Mouse (Mus musculus) lung, embryonic 15.5 days (tissue): ENCODE data around the gene Slc7a11. TPM values are rescaled to one million over a fixed set of nuclear protein-coding genes. Genes with fewer than 3 reads are reported as not detected.

ENCODE experiments used
- ATAC-seq: fragments of 200-750 bp; cut with Nextera tagmentation; 2 replicates; pipeline ENCODE4 v1.8.0; 2017; ENCODE audit warnings: moderate number of reproducible peaks, borderline replicate concordance; ENCODE audit not compliant: low FRiP score, low TSS enrichment; ENCODE audit errors: extremely low read depth
- H3K27ac ChIP-seq: fragments of 300-500 bp; sonication (generic); 2 replicates; pipeline ENCODE4 v1.5.1; 2015; ENCODE audit warnings: moderate library complexity, mild to moderate bottlenecking, inconsistent platforms
- H3K27me3 ChIP-seq: fragments of 300-500 bp; sonication (generic); 2 replicates; pipeline ENCODE4 v1.6.1; 2015; ENCODE audit warnings: inconsistent platforms
- H3K36me3 ChIP-seq: fragments of 300-500 bp; sonication (generic); 2 replicates; pipeline ENCODE4 v1.6.1; 2015; ENCODE audit warnings: inconsistent platforms
- H3K4me1 ChIP-seq: fragments of 300-500 bp; sonication (generic); 2 replicates; pipeline ENCODE4 v1.6.1; 2015; ENCODE audit warnings: inconsistent platforms
- H3K4me2 ChIP-seq: fragments of 300-500 bp; sonication (generic); 2 replicates; pipeline ENCODE4 v1.6.1; 2015; ENCODE audit warnings: inconsistent platforms, mild to moderate bottlenecking, moderate library complexity
- H3K4me3 ChIP-seq: fragments of 300-500 bp; sonication (generic); 2 replicates; pipeline ENCODE4 v1.5.1; 2015; ENCODE audit warnings: mild to moderate bottlenecking, inconsistent platforms
- H3K9ac ChIP-seq: fragments of 300-500 bp; sonication (generic); 2 replicates; pipeline ENCODE4 v1.6.1; 2015; ENCODE audit warnings: inconsistent platforms
- H3K9me3 ChIP-seq: fragments of 300-500 bp; sonication (generic); 2 replicates; pipeline ENCODE4 v1.6.1; 2016; ENCODE audit warnings: inconsistent platforms
- WGBS: fragments of 180-500 bp; shearing (Covaris S2); methylation state at CpG from one replicate; pipeline ENCODE4 v1.1.7; 2015; 5-methylcytosine and 5-hydroxymethylcytosine counted together
- polyA plus RNA-seq: library from polyadenylated mRNA; unstranded; fragments of >200 nt; fragmentation: Nextera tagmentation; extraction: Ambion mirVana; gene quantifications from 2 replicates; pipeline ENCODE4 v1.2.1, GENCODE M21; 2015

The Slc7a11 gene
- 0.15 and 0.26 TPM in 2 replicates for polyA plus RNA-seq

- WGBS, result 2% methylated on average over 11 of the region's 11 CpGs
- H3K4me3 ChIP-seq, result peak within 1 kb of the TSS; percentile 39
- H3K4me1 ChIP-seq, result peaks cover 6% of the 10 kb centered on the region; the same call in 1 of the 2 replicates
- H3K9ac ChIP-seq, result no peak within 1 kb of the TSS
- peak within 1 kb of the TSS; percentile 66 for H3K4me2 ChIP-seq
- peak; percentile 67; the same call in 1 of the 2 replicates for ATAC-seq
- H3K27me3 ChIP-seq, result no peaks in the 10 kb centered on the region
- no peaks in the 10 kb centered on the region for H3K36me3 ChIP-seq
- no peak within 1 kb of the TSS for H3K27ac ChIP-seq
- H3K9me3 ChIP-seq, result no peaks in the 10 kb centered on the region
Observed at GRCm38 (mm10) chr3:50443421-50443916, at the start of gene Slc7a11. Gene Slc7a11, minus strand, starts transcription at chr3:50443614.

- ATAC-seq, result no peak
- no peak overlapping the region for H3K4me3 ChIP-seq
- 95% methylated on average over 2 of the region's 2 CpGs for WGBS
- H3K9ac ChIP-seq, result no peak overlapping the region
- H3K27me3 ChIP-seq, result no peaks in the 10 kb centered on the region
- no peak overlapping the region for H3K27ac ChIP-seq
- no peaks in the 10 kb centered on the region for H3K9me3 ChIP-seq
- H3K4me1 ChIP-seq, result no peaks in the 10 kb centered on the region
- no peak overlapping the region for H3K4me2 ChIP-seq
- no peaks in the 10 kb centered on the region for H3K36me3 ChIP-seq
Observed at GRCm38 (mm10) chr3:50491678-50492077, 48.3 kb upstream of the Slc7a11 start.

- WGBS, result 78% methylated on average over 1 of the region's 1 CpGs
Observed at GRCm38 (mm10) chr3:50484076-50484475, 40.7 kb upstream of the Slc7a11 start.

GRCm38 (mm10) chr3:50462223-50462622 is 18.8 kb upstream of the Slc7a11 start:
- Histone ChIP-seq H3K4me3 (no peak overlapping the region), H3K9ac (no peak overlapping the region), H3K9me3 (no peaks in the 10 kb centered on the region), H3K4me2 (no peak overlapping the region), H3K4me1 (no peaks in the 10 kb centered on the region), H3K36me3 (no peaks in the 10 kb centered on the region), H3K27ac (no peak overlapping the region), H3K27me3 (no peaks in the 10 kb centered on the region)
- no peak for ATAC-seq
- WGBS, result 78% methylated on average over 2 of the region's 2 CpGs

More at GRCm38 (mm10) chr3:50484076-50484475, 40.7 kb upstream of the Slc7a11 start:
- Histone ChIP-seq H3K27me3 (no peaks in the 10 kb centered on the region), H3K9ac (no peak overlapping the region), H3K9me3 (no peaks in the 10 kb centered on the region), H3K4me3 (no peak overlapping the region), H3K36me3 (no peaks in the 10 kb centered on the region), H3K4me1 (no peaks in the 10 kb centered on the region), H3K4me2 (no peak overlapping the region), H3K27ac (no peak overlapping the region)
- no peak for ATAC-seq

GRCm38 (mm10) chr3:50457136-50457535 is 13.7 kb upstream of the Slc7a11 start:
- Histone ChIP-seq H3K36me3 (no peaks in the 10 kb centered on the region), H3K9ac (no peak overlapping the region), H3K27ac (no peak overlapping the region), H3K9me3 (no peaks in the 10 kb centered on the region), H3K4me3 (no peak overlapping the region), H3K4me1 (no peaks in the 10 kb centered on the region), H3K27me3 (no peaks in the 10 kb centered on the region), H3K4me2 (no peak overlapping the region)
- WGBS, result 67% methylated on average over 5 of the region's 5 CpGs
- ATAC-seq, result no peak

- Histone ChIP-seq H3K4me3 (no peak overlapping the region), H3K36me3 (no peaks in the 10 kb centered on the region), H3K9ac (no peak overlapping the region), H3K27ac (no peak overlapping the region), H3K4me1 (no peaks in the 10 kb centered on the region), H3K9me3 (no peaks in the 10 kb centered on the region), H3K27me3 (no peaks in the 10 kb centered on the region), H3K4me2 (no peak overlapping the region)
- 69% methylated on average over 4 of the region's 4 CpGs for WGBS
- no peak for ATAC-seq
Observed at GRCm38 (mm10) chr3:50456564-50456963, 13.2 kb upstream of the Slc7a11 start.

GRCm38 (mm10) chr3:50456023-50456422 is 12.6 kb upstream of the Slc7a11 start:
- Histone ChIP-seq H3K9me3 (no peaks in the 10 kb centered on the region), H3K27me3 (no peaks in the 10 kb centered on the region), H3K4me2 (no peak overlapping the region), H3K4me1 (no peaks in the 10 kb centered on the region), H3K9ac (no peak overlapping the region), H3K36me3 (no peaks in the 10 kb centered on the region), H3K27ac (no peak overlapping the region), H3K4me3 (no peak overlapping the region)
- no peak for ATAC-seq
- 47% methylated on average over 1 of the region's 1 CpGs for WGBS

- Histone ChIP-seq H3K4me1 (peaks cover 6% of the 10 kb centered on the region; the same call in 1 of the 2 replicates), H3K9ac (no peak overlapping the region), H3K27ac (no peak overlapping the region), H3K4me3 (no peak overlapping the region), H3K4me2 (no peak overlapping the region), H3K36me3 (no peaks in the 10 kb centered on the region), H3K27me3 (no peaks in the 10 kb centered on the region), H3K9me3 (no peaks in the 10 kb centered on the region)
- ATAC-seq, result no peak
- WGBS, result 46% methylated on average over 10 of the region's 10 CpGs
Observed at GRCm38 (mm10) chr3:50445050-50445775, 1.8 kb upstream of the Slc7a11 start.

- 10% methylated on average over 9 of the region's 9 CpGs for WGBS
- H3K27me3 ChIP-seq, result no peaks in the 10 kb centered on the region
- H3K9me3 ChIP-seq, result no peaks in the 10 kb centered on the region
- peaks cover 6% of the 10 kb centered on the region; the same call in 1 of the 2 replicates for H3K4me1 ChIP-seq
- no peak overlapping the region for H3K9ac ChIP-seq
- no peaks in the 10 kb centered on the region for H3K36me3 ChIP-seq
- peak overlapping the region; percentile 39 for H3K4me3 ChIP-seq
- no peak for ATAC-seq
- peak overlapping the region; percentile 66 for H3K4me2 ChIP-seq
- H3K27ac ChIP-seq, result no peak overlapping the region
Observed at GRCm38 (mm10) chr3:50443942-50444341, 528 bp upstream of the Slc7a11 start.

- no peaks in the 10 kb centered on the region for H3K9me3 ChIP-seq
- no peak overlapping the region; the same call in 1 of the 2 replicates for H3K4me3 ChIP-seq
- peaks cover 6% of the 10 kb centered on the region; the same call in 1 of the 2 replicates for H3K4me1 ChIP-seq
- no peaks in the 10 kb centered on the region for H3K36me3 ChIP-seq
- no peak overlapping the region for H3K27ac ChIP-seq
- no peaks in the 10 kb centered on the region for H3K27me3 ChIP-seq
- no peak for ATAC-seq
- no peak overlapping the region for H3K9ac ChIP-seq
- H3K4me2 ChIP-seq, result peak overlapping the region; percentile 66
- WGBS, result 69% methylated on average over 19 of the region's 19 CpGs
Observed at GRCm38 (mm10) chr3:50442341-50443292, 797 bp downstream of the Slc7a11 start.

- Histone ChIP-seq H3K36me3 (no peaks in the 10 kb centered on the region), H3K9me3 (no peaks in the 10 kb centered on the region), H3K4me3 (no peak overlapping the region), H3K4me1 (peaks cover 6% of the 10 kb centered on the region; the same call in 1 of the 2 replicates), H3K27ac (no peak overlapping the region), H3K4me2 (no peak overlapping the region), H3K9ac (no peak overlapping the region), H3K27me3 (no peaks in the 10 kb centered on the region)
- 54% methylated on average over 3 of the region's 3 CpGs for WGBS
- no peak for ATAC-seq
Observed at GRCm38 (mm10) chr3:50441330-50441729, 2.1 kb downstream of the Slc7a11 start.
